In the genomic region with DNA sequence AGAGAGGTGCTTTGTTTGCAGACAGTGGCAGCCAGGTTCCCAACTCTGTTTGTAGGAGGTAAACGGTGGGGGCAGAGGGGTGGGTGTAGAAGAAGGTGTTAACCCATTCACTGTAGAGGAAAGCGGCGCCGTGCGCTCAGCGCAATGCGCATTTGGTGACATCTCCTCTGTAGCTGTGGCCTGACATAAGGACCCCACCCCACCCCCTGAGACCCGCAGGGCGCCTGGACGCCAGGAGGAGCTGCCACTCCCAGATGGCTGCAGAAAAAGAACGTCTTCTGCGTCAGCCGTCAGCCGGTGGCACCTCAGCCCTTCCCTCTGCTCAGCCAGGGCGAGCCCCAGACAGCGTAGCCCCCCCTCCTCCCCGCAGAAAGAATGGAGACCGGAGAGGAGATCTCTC, we compare ENCODE assay signal across 8 mouse cellular contexts. TPM values are rescaled to one million over a fixed set of nuclear protein-coding genes. Genes with fewer than 3 reads are reported as not detected.
A peak's percentile ranks its signal among the peaks of the same experiment; 100 is the strongest.
DNase-seq lines count a peak whose midpoint lies in the region; ATAC-seq and TF ChIP-seq lines count a peak whose summit lies in the region.

No protein-coding gene starts in this region.

- peaks cover 33% of the 10 kb centered on the region for H3K27me3 ChIP-seq in forebrain, embryonic 10.5 days (ENCODE audit: poor library complexity, severe bottlenecking)
- no peaks in the 10 kb centered on the region for H3K27me3 ChIP-seq in lung, postnatal 0 days (replicated peaks; ENCODE audit: insufficient read depth, low read length)

- 1% methylated on average over 17 of the region's 18 CpGs for WGBS in forebrain, embryonic 10.5 days
- WGBS in lung, postnatal 0 days = 9% methylated on average over 15 of the region's 18 CpGs

- no peak overlapping the region for H3K9ac ChIP-seq in lung, postnatal 0 days (replicated peaks; ENCODE audit: low read depth)

- peak overlapping the region; percentile 47 for H3K4me3 ChIP-seq in forebrain, embryonic 10.5 days
- peak overlapping the region; percentile 8 for H3K4me3 ChIP-seq in lung, postnatal 0 days (ENCODE audit: low read depth, low read length)

- 0 out of 2 replicates have a peak overlapping the region, but pooled peaks have one; percentile 53 for H3K27ac ChIP-seq in forebrain, embryonic 10.5 days
- peak overlapping the region; percentile 55; the same call in 1 of the 2 replicates for H3K27ac ChIP-seq in lung, postnatal 0 days (ENCODE audit: low read length)

- no peaks in the 10 kb centered on the region for H3K36me3 ChIP-seq in forebrain, embryonic 10.5 days (replicated peaks)
- H3K36me3 ChIP-seq in lung, postnatal 0 days (ENCODE audit: insufficient read depth, low read length) = 0 out of 2 replicates have a peak, but pooled peaks cover 6% of the 10 kb centered on the region

- TF ChIP-seq CTCF in lung, postnatal 0 days (IDR thresholded peaks at IDR 0.05) = peak; percentile 38; the same call in 1 of the 2 replicates

- TF ChIP-seq EP300 in lung, postnatal 0 days (IDR thresholded peaks at IDR 0.05) = no peak

- no peaks in the 10 kb centered on the region for H3K9me3 ChIP-seq in forebrain, embryonic 10.5 days
- no peaks in the 10 kb centered on the region for H3K9me3 ChIP-seq in lung, postnatal 0 days (ENCODE audit: low read length)

- peak; percentile 60 to 68 for DNase-seq in cerebellum, postnatal 10 days
- DNase-seq in cerebellum, adult 18-20 months = no peak
- peak; percentile 27 for DNase-seq in forebrain, embryonic 10.5 days (ENCODE audit: extremely low spot score, low spot score)
- DNase-seq in lung, postnatal 0 days (ENCODE audit: low spot score) = peak; percentile 82
- no peak for DNase-seq in right cerebral cortex, postnatal 10 days (ENCODE audit: low spot score in 2 of 2)
- no peak for DNase-seq in cerebellum, postnatal 36 days
- no peak for DNase-seq in thymus, postnatal 10 days (ENCODE audit: low spot score in 2 of 2)

- peak; percentile 48 to 64; a peak in 3 of 4 replicates for ATAC-seq in hematopoietic stem cell, adult 5-6 weeks (replicated peaks in 1 of 2; ENCODE audit: insufficient read depth in 1 of 2, low FRiP score in 2 of 2, low TSS enrichment in 1 of 2, low read depth in 1 of 2, poor library complexity in 2 of 2, severe bottlenecking in 2 of 2)
- peak; percentile 84 for ATAC-seq in lung, postnatal 0 days

- H3K4me2 ChIP-seq in lung, postnatal 0 days (replicated peaks; ENCODE audit: low read depth, low read length) = peak overlapping the region; percentile 44

- H3K4me1 ChIP-seq in forebrain, embryonic 10.5 days = peaks cover 32% of the 10 kb centered on the region
- H3K4me1 ChIP-seq in lung, postnatal 0 days (ENCODE audit: insufficient read depth, low read depth, low read length) = peaks cover 14% of the 10 kb centered on the region; the same call in 1 of the 2 replicates

RNA-seq across cellular contexts. Expression of a gene that starts 18.5 kb away (rescaled TPM):
- 35.9 and 41.4 TPM in 2 replicates for polyA plus RNA-seq in forebrain, embryonic 10.5 days (2016; fragmentation: Nextera tagmentation; extraction: Ambion mirVana)
- 1.5 and 3.8 TPM in 2 replicates for total RNA-seq in hematopoietic stem cell, adult 5-6 weeks (2017)
- 333 and 396 TPM in 2 replicates for polyA plus RNA-seq in lung, postnatal 0 days (2015; fragmentation: Nextera tagmentation; extraction: Ambion mirVana)

Comparison
In these comparisons a context has a peak if more than half of its experiments do, and no peak if none do; other contexts are left out.
1. DNase-seq: peak in cerebellum, postnatal 10 days (2 of 2), forebrain, embryonic 10.5 days (single experiment) and lung, postnatal 0 days (single experiment); none in cerebellum, adult 18-20 months (0 of 2), right cerebral cortex, postnatal 10 days (0 of 2), cerebellum, postnatal 36 days (0 of 2) and thymus, postnatal 10 days (0 of 2).